Mouse (Mus musculus): ENCODE results near the gene Slain1. TPM values are rescaled to one million over a fixed set of nuclear protein-coding genes. Genes with fewer than 3 reads are reported as not detected.
A peak's percentile ranks its signal among the peaks of the same experiment; 100 is the strongest.

Slain1 gene
- total RNA-seq, 2 experiments from 2014 or later = 0.31 to 0.45 TPM

DNA sequence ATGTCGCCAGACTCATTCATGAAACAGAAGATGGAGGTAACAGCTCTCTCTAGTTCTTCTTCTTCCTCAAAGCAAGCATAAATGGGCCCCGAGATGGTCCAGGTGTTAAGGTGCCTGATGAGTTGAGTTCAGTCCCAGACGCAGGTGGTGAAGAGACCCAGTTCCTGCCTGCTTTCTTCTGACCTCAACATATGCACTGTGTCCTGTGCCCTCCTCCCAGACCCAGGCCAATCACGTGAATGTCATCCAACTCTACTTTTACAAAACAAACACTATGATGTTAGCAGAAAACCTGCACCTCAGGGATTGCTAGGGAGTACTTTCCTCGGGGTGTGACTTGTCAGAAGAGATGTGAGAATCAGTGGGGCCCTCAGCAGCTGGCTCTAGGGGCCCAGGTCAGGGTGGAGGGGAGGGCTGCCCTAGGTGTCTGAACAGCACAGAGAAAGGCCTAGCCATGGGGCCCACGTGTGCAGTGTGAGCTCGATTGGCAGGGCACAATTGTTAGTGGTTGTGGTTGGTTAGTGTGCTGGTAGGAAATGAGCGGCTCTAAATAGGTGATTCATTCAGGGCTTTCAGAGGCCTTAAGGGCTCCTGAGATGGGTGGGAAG lies 16.4 kb downstream of the Slain1 start:
- no peak for DNase-seq

GRCm38 (mm10) chr14:103667036-103667435 lies 17.0 kb downstream of the Slain1 start:
- DNase-seq = no peak

GRCm38 (mm10) chr14:103679395-103680217 lies 29.6 kb downstream of the Slain1 start:
- DNase-seq = no peak

- no peak for DNase-seq
Observed at GRCm38 (mm10) chr14:103680285-103680819, 30.3 kb downstream of the Slain1 start.

GRCm38 (mm10) chr14:103682633-103683390 lies 32.8 kb downstream of the Slain1 start:
- DNase-seq = no peak

- DNase-seq = no peak
Observed at GRCm38 (mm10) chr14:103686994-103687393, 37.0 kb downstream of the Slain1 start.

- peak; percentile 62 for DNase-seq
Observed at GRCm38 (mm10) chr14:103694295-103694694, 44.3 kb downstream of the Slain1 start.

DNA sequence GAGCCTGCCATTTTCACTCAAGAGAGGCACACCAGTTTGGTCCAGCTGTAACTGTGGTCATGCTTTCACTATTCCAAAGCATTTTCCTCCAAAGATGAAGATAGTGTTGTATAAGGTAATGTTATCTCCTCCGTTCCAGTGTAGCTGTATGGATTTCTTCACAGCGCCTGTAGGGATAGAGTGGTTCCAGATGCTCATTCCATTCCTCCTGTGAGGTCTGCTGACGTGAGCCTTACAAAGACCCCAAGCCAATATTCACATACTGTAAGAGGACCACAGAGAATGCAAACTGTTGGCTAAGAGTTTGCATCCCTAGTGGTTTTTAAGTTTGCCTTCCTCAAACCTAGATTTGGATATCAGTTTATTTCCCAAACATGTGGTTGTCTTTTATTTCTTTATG lies 45.6 kb downstream of the Slain1 start:
- no peak for DNase-seq

GRCm38 (mm10) chr14:103697101-103697500 lies 47.1 kb downstream of the Slain1 start:
- DNase-seq = no peak

DNA sequence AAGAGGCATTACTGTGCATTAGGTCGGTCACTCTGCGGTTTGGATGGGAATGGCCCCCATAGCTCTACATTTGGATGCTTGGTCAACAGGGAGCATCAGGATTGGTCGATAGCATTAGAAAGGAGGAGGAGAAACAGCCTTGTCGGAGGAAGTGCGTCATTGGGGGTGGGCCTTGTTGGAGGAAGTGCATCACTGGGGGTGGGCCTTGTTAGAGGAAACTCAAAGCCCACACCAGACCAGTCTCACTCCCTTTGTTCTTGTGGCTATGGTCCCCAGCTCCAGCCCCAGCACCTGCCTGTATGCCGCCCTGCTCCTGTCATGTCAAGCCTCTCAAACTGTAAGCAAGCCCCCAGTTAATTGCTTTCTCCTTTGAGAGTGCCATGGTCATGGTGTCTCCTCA lies 49.3 kb downstream of the Slain1 start:
- no peak for DNase-seq

DNA sequence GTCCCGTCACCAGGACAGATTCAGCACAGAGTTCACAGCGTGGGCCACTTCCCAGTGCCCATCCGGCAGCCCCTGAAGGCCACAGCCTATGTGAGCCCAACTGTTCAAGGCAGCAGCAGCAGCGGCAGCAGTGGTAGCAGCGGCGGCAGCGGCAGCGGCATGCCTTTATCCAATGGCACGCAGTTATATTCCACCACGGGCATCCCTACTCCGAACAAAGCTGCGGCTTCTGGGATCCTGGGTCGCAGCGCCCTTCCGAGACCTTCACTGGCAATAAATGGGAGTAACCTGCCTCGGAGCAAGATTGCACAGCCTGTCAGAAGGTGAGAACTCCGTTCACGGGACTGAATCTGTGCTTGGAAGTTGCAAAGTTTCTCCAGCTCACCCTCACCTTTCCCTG lies 52.5 kb downstream of the Slain1 start:
- no peak for DNase-seq

DNA sequence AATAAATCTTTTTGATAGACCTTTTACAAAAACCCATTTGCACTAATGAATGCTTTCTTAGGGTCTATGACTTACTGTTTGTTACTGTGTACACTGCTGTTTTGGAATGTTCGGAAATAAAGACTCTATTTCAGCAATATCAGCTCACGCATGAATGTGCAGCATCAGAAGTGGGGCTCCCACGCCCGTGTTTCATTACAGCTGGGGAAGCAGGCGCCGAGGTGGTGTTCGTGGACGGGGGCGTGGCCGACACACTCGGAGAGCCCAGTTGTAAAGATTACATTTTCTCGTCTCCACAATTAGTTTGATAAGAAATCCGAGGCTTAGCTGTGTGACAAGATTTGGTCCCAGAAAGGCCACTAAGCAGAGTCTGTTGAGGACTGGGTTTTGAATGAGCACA lies 54.7 kb downstream of the Slain1 start:
- DNase-seq = no peak

DNA sequence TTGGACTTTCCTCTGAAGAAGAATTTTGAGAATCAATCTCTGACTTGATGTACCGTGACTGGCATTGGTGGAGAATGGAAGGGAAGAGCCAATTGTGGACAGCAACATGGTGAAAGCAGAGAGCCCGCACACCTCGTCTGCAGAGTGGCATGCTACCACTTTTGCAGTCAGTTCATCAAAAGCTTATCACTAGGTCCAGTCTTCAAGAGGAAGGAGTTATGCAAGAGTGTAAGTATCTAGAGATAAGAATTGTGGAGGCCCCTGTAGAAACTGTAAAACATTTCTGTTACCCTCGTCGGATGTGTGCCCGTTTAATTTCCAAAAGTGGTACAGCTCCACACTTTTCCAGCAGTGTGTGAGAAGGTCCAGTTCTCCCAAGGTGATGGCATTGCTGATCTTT lies 56.3 kb downstream of the Slain1 start:
- DNase-seq = no peak

GRCm38 (mm10) chr14:103708601-103709000 lies 58.6 kb downstream of the Slain1 start:
- no peak for DNase-seq

- DNase-seq = no peak
Observed at GRCm38 (mm10) chr14:103709261-103709660, 59.2 kb downstream of the Slain1 start.

DNA sequence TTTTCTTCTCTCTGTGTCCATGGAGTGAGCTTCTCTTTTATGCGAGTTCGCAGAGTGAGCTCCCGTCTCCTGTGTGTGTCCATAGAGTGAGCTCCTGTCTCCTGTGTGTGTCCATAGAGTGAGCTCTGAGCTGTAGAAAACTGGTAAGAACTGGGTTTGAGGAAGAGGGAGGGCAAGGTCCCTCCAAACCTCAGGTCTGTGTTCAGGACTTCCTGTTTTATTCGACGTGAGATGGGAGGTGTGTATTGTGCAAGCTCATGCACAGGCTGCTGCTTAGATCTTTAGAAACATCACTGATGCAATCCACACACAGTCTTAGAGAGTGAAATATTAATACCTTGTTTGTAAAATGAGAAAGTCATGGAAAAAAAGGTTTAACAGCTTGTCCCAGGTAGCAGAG lies 63.0 kb downstream of the Slain1 start:
- no peak for DNase-seq

DNA sequence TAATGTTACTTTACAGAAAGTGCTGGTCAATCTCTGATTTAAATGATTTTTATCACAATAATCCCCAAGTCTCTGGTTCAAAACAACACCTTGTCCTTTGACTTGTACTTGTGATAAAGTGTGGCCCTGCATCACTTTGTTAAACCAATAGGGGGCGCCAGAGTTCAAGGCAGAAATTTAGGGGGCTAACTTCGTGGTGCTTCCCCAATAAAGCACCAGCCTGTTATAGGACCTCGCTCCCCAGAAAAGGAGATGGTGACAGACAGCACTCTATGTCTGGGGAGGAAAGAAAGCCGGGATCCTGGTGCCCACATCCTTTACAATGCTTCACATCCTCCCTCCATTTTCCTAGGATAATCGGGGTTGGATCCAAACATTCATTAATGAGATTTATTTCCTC lies 67.5 kb downstream of the Slain1 start:
- DNase-seq = peak; percentile 24

GRCm38 (mm10) chr14:103717979-103718378 lies 68.0 kb downstream of the Slain1 start:
- DNase-seq = no peak

- DNase-seq = no peak
Observed at GRCm38 (mm10) chr14:103718393-103718792, 68.4 kb downstream of the Slain1 start.

DNA sequence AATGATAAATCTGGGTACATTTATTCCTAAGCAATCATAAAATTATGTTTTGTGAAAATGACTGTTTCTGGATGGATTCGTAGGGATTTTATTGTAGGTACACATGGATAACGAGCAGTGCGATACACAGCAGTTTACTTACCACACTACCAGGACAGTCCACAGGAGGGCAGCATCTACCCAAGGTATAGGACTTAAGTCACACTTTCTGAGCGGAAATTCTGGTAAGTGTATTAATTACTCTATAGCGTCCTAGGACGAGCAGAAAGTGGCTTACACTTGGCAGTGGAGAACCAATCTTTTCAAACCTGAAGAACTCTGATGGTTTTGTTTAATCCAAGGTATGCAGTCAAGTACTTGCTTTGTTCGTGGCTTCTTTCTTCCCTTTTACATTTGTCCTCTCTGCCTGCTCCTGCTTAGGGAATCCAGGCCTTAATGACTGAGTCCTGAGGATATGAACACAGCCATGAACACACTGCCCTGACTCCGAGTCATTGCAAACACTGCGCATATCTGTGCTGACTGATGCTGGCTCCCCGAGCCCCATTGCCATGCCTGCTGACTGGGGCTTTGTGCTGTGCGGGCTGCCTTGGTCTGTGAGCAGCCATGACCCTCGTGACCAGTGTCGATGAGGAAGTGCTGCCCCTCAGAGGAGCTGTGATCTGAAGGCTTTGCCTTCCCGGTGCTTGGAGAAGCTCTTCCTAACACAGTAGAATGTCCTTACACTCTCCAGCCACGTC lies 69.0 kb downstream of the Slain1 start:
- peak; percentile 89 for DNase-seq

- DNase-seq = no peak
Observed at GRCm38 (mm10) chr14:103720163-103720562, 70.1 kb downstream of the Slain1 start.

DNA sequence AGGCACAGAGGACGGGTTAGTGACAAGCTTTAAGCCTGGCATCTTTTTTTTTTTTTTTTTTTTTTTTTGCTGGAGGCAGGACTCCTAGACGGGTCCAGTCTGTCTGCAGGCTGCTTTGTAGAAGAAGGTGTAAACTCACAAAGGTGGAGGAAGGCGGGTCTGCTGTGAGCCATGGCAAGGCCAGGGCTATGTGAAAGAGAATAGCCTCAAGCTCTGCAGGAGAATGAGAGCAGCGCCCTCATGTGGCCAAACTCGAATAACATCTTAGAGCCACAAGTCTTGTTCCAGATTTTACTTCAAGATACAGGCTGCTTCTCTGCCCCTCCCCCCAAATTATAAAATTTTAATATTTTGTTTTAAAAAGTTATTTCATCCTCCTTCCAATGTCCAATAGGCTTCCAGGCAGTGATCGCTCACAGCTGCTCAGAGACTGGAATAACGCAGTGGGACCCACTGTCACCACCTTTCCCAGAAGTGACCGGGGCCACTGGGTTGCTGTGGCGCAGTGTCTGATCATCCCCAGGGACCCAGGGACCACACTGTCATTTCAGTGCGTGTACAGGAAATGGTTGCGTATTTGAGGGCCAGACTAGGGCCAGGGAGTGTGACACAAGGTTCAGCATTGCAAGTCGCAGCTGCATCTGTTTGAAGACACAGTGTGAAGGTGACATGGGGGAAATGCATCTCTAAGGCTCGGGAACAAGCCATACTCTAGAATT lies 70.8 kb downstream of the Slain1 start:
- peak; percentile 69 for DNase-seq
